Mouse (Mus musculus): ENCODE data around the gene Hpgds. TPM values are rescaled to one million over a fixed set of nuclear protein-coding genes. Genes with fewer than 3 reads are reported as not detected.

Gene Hpgds
- 4.3 TPM in 2 replicates for polyA plus RNA-seq (2014; fragmentation: Nextera tagmentation; extraction: Ambion mirVana)

DNA sequence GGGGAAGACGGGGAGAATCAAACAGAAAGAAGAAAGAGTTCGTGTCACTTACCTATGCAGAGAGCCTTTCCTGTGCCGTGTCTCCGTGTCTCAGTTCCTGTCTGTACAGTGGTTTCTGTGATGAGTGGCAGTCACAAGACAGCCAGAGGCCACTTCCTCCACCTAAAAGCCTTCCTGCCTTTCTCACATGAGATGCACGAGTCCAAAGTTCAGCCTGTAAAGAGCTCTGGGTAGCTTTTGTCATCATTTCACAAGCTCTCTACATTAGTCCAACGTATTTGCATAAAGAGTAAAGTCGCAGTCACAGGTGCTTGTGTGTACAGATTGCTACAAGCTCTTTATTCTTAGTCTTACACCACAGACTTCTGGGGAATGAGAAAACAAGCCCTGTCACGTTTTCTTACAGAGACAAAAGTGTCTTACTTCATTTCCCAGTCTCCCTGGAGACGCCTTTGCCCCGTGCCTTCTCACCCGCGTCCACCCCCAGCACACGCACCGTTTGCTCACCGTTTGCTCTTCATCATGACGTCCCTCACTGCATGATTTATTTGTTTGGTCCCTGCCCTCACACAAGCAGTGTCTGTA, at the start of gene Hpgds:
Gene Hpgds, minus strand, starts transcription at position 288 of the 585 bp plus-strand sequence.
- 18% methylated on average over 16 of the region's 16 CpGs for WGBS
- H3K4me3 ChIP-seq (ENCODE audit: low read depth, low read length): no peak within 1 kb of the TSS
- no peaks in the 10 kb centered on the region for H3K9me3 ChIP-seq (ENCODE audit: control insufficient read depth, low read length)
- peak within 1 kb of the TSS; percentile 16; the same call in 1 of the 2 replicates for H3K4me2 ChIP-seq (ENCODE audit: low read depth, low read length)
- H3K36me3 ChIP-seq (ENCODE audit: control insufficient read depth, insufficient read depth, low read length): no peaks in the 10 kb centered on the region
- H3K4me1 ChIP-seq (ENCODE audit: control insufficient read depth, insufficient read depth, low read length): 0 out of 2 replicates have a peak, but pooled peaks cover 2% of the 10 kb centered on the region
- no peak within 1 kb of the TSS for H3K27ac ChIP-seq (ENCODE audit: low read depth, low read length)
- ATAC-seq (ENCODE audit: low read depth): peak; percentile 47; the same call in 1 of the 2 replicates
- H3K27me3 ChIP-seq (ENCODE audit: control insufficient read depth, insufficient read depth, low read length): no peaks in the 10 kb centered on the region
- H3K9ac ChIP-seq (replicated peaks; ENCODE audit: low read depth, low read length): no peak within 1 kb of the TSS

DNA sequence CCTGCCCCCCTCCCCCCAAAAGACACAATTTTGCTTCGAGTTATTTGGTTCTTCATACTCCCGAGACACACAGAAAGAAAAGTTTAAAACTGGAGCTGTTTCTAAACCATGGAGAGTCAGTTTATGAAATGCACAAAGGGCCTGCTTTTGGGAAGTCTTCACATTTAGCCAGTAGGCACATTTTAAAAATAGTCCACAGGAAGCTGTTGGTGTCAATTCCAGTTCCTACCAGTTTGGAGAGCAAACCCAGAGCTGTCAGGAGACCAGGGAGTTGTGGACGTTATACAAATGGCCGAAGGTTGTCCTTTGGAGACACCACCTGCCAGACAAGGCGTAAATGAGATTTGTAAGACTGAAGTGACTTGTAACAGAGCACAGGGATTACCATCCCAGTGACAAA, 20.3 kb upstream of the Hpgds start:
- no peak for ATAC-seq (ENCODE audit: low read depth)
- H3K36me3 ChIP-seq (ENCODE audit: control insufficient read depth, insufficient read depth, low read length): no peaks in the 10 kb centered on the region
- H3K4me2 ChIP-seq (ENCODE audit: low read depth, low read length): no peak overlapping the region
- H3K4me1 ChIP-seq (ENCODE audit: control insufficient read depth, insufficient read depth, low read length): no peaks in the 10 kb centered on the region
- H3K27ac ChIP-seq (ENCODE audit: low read depth, low read length): no peak overlapping the region
- WGBS: 70% methylated on average over 5 of the region's 5 CpGs
- H3K27me3 ChIP-seq (ENCODE audit: control insufficient read depth, insufficient read depth, low read length): no peaks in the 10 kb centered on the region
- H3K9me3 ChIP-seq (ENCODE audit: control insufficient read depth, low read length): no peaks in the 10 kb centered on the region
- H3K9ac ChIP-seq (replicated peaks; ENCODE audit: low read depth, low read length): no peak overlapping the region
- no peak overlapping the region for H3K4me3 ChIP-seq (ENCODE audit: low read depth, low read length)

DNA sequence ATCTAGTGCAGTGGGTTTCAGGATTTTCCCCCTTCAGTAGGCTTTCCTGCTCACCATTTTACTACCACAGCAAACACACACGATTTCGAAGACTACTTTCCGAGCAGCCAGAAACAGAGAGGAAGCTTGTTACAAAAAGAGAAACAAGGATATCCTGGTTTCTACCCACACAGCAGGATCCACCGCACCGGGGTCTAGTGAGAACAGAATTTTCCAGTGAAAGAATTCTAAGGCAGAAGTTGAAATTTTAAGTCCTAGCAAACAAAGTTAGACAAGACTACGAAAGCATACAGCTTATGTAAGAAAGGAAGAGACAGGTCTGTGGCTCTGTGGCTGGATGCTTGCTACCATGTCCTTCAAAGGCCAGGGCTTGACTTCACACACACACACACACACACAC, 19.4 kb upstream of the Hpgds start:
- Histone ChIP-seq H3K27me3 (ENCODE audit: control insufficient read depth, insufficient read depth, low read length) (no peaks in the 10 kb centered on the region), H3K4me2 (ENCODE audit: low read depth, low read length) (no peak overlapping the region), H3K4me1 (ENCODE audit: control insufficient read depth, insufficient read depth, low read length) (no peaks in the 10 kb centered on the region), H3K9me3 (ENCODE audit: control insufficient read depth, low read length) (no peaks in the 10 kb centered on the region), H3K4me3 (ENCODE audit: low read depth, low read length) (no peak overlapping the region), H3K9ac (replicated peaks; ENCODE audit: low read depth, low read length) (no peak overlapping the region), H3K36me3 (ENCODE audit: control insufficient read depth, insufficient read depth, low read length) (no peaks in the 10 kb centered on the region), H3K27ac (ENCODE audit: low read depth, low read length) (no peak overlapping the region)
- ATAC-seq (ENCODE audit: low read depth): no peak
- 81% methylated on average over 6 of the region's 6 CpGs for WGBS

DNA sequence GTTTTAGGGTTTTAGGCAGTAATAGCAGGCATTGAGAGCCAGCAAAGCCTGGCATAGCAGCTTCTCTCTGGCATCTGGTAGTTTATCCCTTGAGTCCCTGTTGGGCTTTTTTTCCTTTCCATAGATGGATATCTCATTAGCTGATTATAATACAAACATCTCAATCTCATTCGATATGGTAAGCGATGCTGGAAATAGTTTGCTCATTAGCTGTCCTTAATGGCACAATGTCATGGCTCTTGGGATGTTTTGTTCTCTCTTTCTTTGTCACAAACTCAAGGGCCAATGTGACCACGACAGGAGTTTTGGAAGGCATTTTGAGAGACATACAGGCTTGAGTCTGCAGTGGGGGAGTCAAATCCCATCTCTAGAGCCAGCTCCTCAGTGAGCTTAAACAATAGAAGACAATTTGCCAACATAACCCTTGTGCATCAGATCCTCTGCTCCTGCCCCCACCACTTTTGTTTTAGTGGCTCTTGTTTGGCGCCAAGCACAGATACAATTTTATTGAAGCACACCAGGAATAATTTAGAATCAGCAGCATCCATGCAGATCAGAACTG, 14.8 kb upstream of the Hpgds start:
- 68% methylated on average over 4 of the region's 4 CpGs for WGBS
- no peak for ATAC-seq (ENCODE audit: low read depth)
- Histone ChIP-seq H3K9me3 (ENCODE audit: control insufficient read depth, low read length) (no peaks in the 10 kb centered on the region), H3K9ac (replicated peaks; ENCODE audit: low read depth, low read length) (no peak overlapping the region), H3K27me3 (ENCODE audit: control insufficient read depth, insufficient read depth, low read length) (no peaks in the 10 kb centered on the region), H3K4me3 (ENCODE audit: low read depth, low read length) (no peak overlapping the region), H3K4me1 (ENCODE audit: control insufficient read depth, insufficient read depth, low read length) (no peaks in the 10 kb centered on the region), H3K36me3 (ENCODE audit: control insufficient read depth, insufficient read depth, low read length) (no peaks in the 10 kb centered on the region), H3K27ac (ENCODE audit: low read depth, low read length) (no peak overlapping the region), H3K4me2 (ENCODE audit: low read depth, low read length) (no peak overlapping the region)

DNA sequence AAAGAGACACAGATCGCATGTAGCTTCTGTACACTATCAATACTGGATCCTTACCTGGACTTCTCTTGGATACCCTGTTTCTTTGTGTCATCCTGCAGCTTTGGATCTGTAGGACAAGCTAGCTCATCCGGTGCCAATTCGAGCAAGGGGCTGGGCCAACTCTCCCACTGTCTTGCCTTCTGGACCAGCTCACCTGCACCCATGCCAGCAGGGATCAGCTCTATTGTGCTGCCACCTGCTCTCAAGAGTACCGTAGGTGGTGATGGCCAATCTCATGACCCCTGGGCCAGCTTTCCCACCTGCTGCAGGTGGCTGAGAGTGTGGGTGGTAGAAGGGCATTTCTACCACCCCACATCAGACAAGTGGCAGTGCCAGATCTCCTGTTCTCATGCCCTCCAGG, 12.3 kb upstream of the Hpgds start:
- Histone ChIP-seq H3K27me3 (ENCODE audit: control insufficient read depth, insufficient read depth, low read length) (no peaks in the 10 kb centered on the region), H3K4me2 (ENCODE audit: low read depth, low read length) (no peak overlapping the region), H3K9ac (replicated peaks; ENCODE audit: low read depth, low read length) (no peak overlapping the region), H3K36me3 (ENCODE audit: control insufficient read depth, insufficient read depth, low read length) (no peaks in the 10 kb centered on the region), H3K9me3 (ENCODE audit: control insufficient read depth, low read length) (no peaks in the 10 kb centered on the region), H3K4me3 (ENCODE audit: low read depth, low read length) (no peak overlapping the region), H3K27ac (ENCODE audit: low read depth, low read length) (no peak overlapping the region), H3K4me1 (ENCODE audit: control insufficient read depth, insufficient read depth, low read length) (no peaks in the 10 kb centered on the region)
- WGBS: 95% methylated on average over 4 of the region's 4 CpGs
- no peak for ATAC-seq (ENCODE audit: low read depth)

GRCm38 (mm10) chr6:65153570-65153969, 8.9 kb upstream of the Hpgds start:
- H3K9ac ChIP-seq (replicated peaks; ENCODE audit: low read depth, low read length): no peak overlapping the region

GRCm38 (mm10) chr6:65150703-65151102, 6.0 kb upstream of the Hpgds start:
- WGBS: 10% methylated on average over 22 of the region's 22 CpGs
- Histone ChIP-seq H3K4me3 (ENCODE audit: low read depth, low read length) (no peak overlapping the region), H3K4me2 (ENCODE audit: low read depth, low read length) (peak overlapping the region; percentile 36; the same call in 1 of the 2 replicates), H3K27me3 (ENCODE audit: control insufficient read depth, insufficient read depth, low read length) (no peaks in the 10 kb centered on the region), H3K9ac (replicated peaks; ENCODE audit: low read depth, low read length) (0 out of 2 replicates have a peak overlapping the region, but pooled peaks have one; percentile 34), H3K4me1 (ENCODE audit: control insufficient read depth, insufficient read depth, low read length) (peaks cover 3% of the 10 kb centered on the region; the same call in 1 of the 2 replicates), H3K36me3 (ENCODE audit: control insufficient read depth, insufficient read depth, low read length) (no peaks in the 10 kb centered on the region), H3K9me3 (ENCODE audit: control insufficient read depth, low read length) (no peaks in the 10 kb centered on the region), H3K27ac (ENCODE audit: low read depth, low read length) (no peak overlapping the region)
- no peak for ATAC-seq (ENCODE audit: low read depth)

More at GRCm38 (mm10) chr6:65153570-65153969, 8.9 kb upstream of the Hpgds start:
- 85% methylated on average over 3 of the region's 3 CpGs for WGBS
- Histone ChIP-seq H3K27ac (ENCODE audit: low read depth, low read length) (no peak overlapping the region), H3K4me2 (ENCODE audit: low read depth, low read length) (no peak overlapping the region), H3K4me3 (ENCODE audit: low read depth, low read length) (no peak overlapping the region), H3K9me3 (ENCODE audit: control insufficient read depth, low read length) (no peaks in the 10 kb centered on the region), H3K36me3 (ENCODE audit: control insufficient read depth, insufficient read depth, low read length) (no peaks in the 10 kb centered on the region), H3K4me1 (ENCODE audit: control insufficient read depth, insufficient read depth, low read length) (peaks cover 3% of the 10 kb centered on the region; the same call in 1 of the 2 replicates), H3K27me3 (ENCODE audit: control insufficient read depth, insufficient read depth, low read length) (no peaks in the 10 kb centered on the region)
- no peak for ATAC-seq (ENCODE audit: low read depth)

GRCm38 (mm10) chr6:65146363-65146762, 1.7 kb upstream of the Hpgds start:
- Histone ChIP-seq H3K36me3 (ENCODE audit: control insufficient read depth, insufficient read depth, low read length) (no peaks in the 10 kb centered on the region), H3K9me3 (ENCODE audit: control insufficient read depth, low read length) (no peaks in the 10 kb centered on the region), H3K4me3 (ENCODE audit: low read depth, low read length) (no peak overlapping the region), H3K9ac (replicated peaks; ENCODE audit: low read depth, low read length) (no peak overlapping the region), H3K4me2 (ENCODE audit: low read depth, low read length) (no peak overlapping the region), H3K27me3 (ENCODE audit: control insufficient read depth, insufficient read depth, low read length) (no peaks in the 10 kb centered on the region), H3K27ac (ENCODE audit: low read depth, low read length) (no peak overlapping the region), H3K4me1 (ENCODE audit: control insufficient read depth, insufficient read depth, low read length) (peaks cover 5% of the 10 kb centered on the region; the same call in 1 of the 2 replicates)
- no peak for ATAC-seq (ENCODE audit: low read depth)
- WGBS: 92% methylated on average over 4 of the region's 4 CpGs

GRCm38 (mm10) chr6:65142316-65142715, 2.4 kb downstream of the Hpgds start:
- whole genome bisulfite sequencing: 95% methylated on average over 1 of the region's 1 CpGs
- no peak overlapping the region for H3K4me3 ChIP-seq (ENCODE audit: low read depth, low read length)
- no peak for ATAC-seq (ENCODE audit: low read depth)
- no peaks in the 10 kb centered on the region for H3K9me3 ChIP-seq (ENCODE audit: control insufficient read depth, low read length)
- H3K36me3 ChIP-seq (ENCODE audit: control insufficient read depth, insufficient read depth, low read length): no peaks in the 10 kb centered on the region
- H3K4me2 ChIP-seq (ENCODE audit: low read depth, low read length): no peak overlapping the region
- no peak overlapping the region for H3K9ac ChIP-seq (replicated peaks; ENCODE audit: low read depth, low read length)
- no peaks in the 10 kb centered on the region for H3K27me3 ChIP-seq (ENCODE audit: control insufficient read depth, insufficient read depth, low read length)
- H3K27ac ChIP-seq (ENCODE audit: low read depth, low read length): no peak overlapping the region
- H3K4me1 ChIP-seq (ENCODE audit: control insufficient read depth, insufficient read depth, low read length): 0 out of 2 replicates have a peak, but pooled peaks cover 2% of the 10 kb centered on the region
